Mouse (Mus musculus) megakaryocyte, embryonic 14.5 days (primary cell): ENCODE measurements around the gene Asb5.

Experiments used
- FLI1 ChIP-seq: IDR thresholded peaks from 2 replicates; pipeline ENCODE4 v1.6.1; 2012; ENCODE audit warnings: low read length, inconsistent platforms, mixed read lengths
- GATA1 ChIP-seq: IDR thresholded peaks from 3 replicates; pipeline ENCODE4 v1.6.1; 2012; ENCODE audit warnings: mixed read lengths, low read length, inconsistent platforms, borderline replicate concordance

DNA sequence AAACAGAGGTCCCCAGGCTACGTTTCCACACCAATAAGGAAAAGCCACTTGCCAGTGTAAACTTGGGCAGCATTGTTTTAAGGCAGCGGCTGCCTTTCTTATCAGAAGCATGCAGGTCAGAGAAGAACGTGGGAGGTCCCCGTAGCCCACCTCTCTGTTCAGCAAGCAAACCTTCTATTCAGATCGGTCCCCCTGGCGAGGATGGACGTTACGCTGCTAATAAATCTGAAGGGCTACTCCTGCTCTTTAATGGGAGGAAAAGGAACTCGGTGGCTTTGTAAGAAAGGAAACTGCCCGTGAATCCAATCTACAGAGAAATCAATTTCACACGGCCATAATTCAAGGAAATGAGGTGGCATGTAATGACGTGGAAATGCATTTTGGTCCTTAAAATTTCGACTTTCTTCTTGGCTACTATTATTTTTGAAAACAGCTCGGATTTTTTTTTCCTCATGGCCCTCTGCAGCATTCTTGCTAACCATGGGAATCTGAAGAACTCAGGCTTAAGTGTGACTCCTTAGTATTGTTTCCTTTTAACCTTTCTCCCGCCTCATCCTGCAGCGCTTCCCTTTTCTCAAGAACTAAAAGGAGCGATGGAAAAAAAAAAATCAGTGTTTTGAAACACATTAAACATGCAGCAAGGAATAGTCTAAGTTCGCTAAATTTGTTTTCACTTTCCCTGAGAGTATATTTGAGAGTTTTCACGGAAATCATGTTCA, 42.7 kb upstream of the Asb5 start:
- TF ChIP-seq GATA1 (no peak), FLI1 (no peak)
